Mouse (Mus musculus) myocyte (in vitro differentiated cells): ENCODE data around the gene Crygd.

ENCODE experiments used
- CEBPB ChIP-seq: IDR thresholded peaks from 2 replicates; pipeline ENCODE4 v1.6.1; 2011; ENCODE audit warnings: mild to moderate bottlenecking, moderate library complexity; ENCODE audit not compliant: poor library complexity, insufficient read depth, severe bottlenecking
- MAX ChIP-seq: IDR thresholded peaks from one replicate; pipeline ENCODE4 v1.6.1; 2011; ENCODE audit warnings: low read depth, mild to moderate bottlenecking, control low read depth
- MYOD1 ChIP-seq, 3 experiments: IDR thresholded peaks; one replicate each; pipeline ENCODE4 v1.6.1; 2011; ENCODE audit warnings: control low read depth in 2 of 3, low read depth in 2 of 3, mild to moderate bottlenecking in 2 of 3, moderate library complexity in 1 of 3; ENCODE audit not compliant: insufficient read length in 2 of 3, control insufficient read depth in 1 of 3
- POLR2A ChIP-seq: IDR thresholded peaks from one replicate; pipeline ENCODE4 v1.6.1; 2011; ENCODE audit warnings: low read depth, mild to moderate bottlenecking, control low read depth, moderate library complexity; ENCODE audit not compliant: insufficient read length
- REST ChIP-seq: IDR thresholded peaks from one replicate; pipeline ENCODE4 v1.6.1; 2011; ENCODE audit warnings: mild to moderate bottlenecking, control low read depth, moderate library complexity; ENCODE audit not compliant: insufficient read depth, insufficient read length
- SRF ChIP-seq: IDR thresholded peaks from one replicate; pipeline ENCODE4 v1.6.1; 2011; ENCODE audit warnings: low read depth; ENCODE audit not compliant: control insufficient read depth, insufficient read length
- USF1 ChIP-seq: IDR thresholded peaks from one replicate; pipeline ENCODE4 v1.6.1; 2011; ENCODE audit warnings: low read depth, mild to moderate bottlenecking, control low read depth, moderate library complexity

DNA sequence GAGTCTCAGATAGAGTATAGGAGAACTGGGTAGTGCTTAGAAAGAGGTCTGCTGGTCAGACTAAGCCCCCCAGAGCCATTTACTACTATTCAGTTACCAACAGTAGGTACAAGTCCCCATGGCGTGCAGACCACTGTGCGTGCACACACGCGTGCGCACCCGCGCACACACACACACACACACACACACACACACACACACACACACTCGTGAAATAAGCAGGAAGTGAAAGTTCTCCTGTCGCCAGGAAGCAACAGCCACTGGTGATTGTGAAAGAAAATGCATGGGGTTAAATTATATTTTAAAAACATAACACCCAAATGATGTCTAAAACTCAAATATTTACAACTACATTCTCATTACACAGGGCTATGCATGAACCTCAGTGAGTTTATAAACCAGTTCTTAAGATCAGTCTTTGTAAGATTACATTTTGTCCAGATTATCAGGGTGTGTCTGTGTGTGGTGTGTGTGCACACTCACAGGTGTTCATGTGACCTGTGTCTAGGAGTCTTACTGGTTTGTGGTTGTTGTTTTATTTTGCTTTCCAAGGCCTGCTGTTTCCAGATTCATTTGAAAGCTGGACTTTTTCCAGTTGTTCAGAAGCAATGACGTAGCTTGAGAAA is 44.5 kb upstream of the Crygd start:
- no peak for TF ChIP-seq MAX
- TF ChIP-seq CEBPB: no peak
- no peak for TF ChIP-seq SRF
- no peak for TF ChIP-seq POLR2A
- TF ChIP-seq USF1: no peak
- no peak for TF ChIP-seq REST
- no peak for TF ChIP-seq MYOD1 (IDR thresholded peaks at IDR 0.05; ENCODE audit: control insufficient read depth in 1 of 3, insufficient read length in 2 of 3, low read depth in 2 of 3)
